Mouse (Mus musculus) lung, adult 2 months (tissue): ENCODE data around the gene Edar. TPM values are rescaled to one million over a fixed set of nuclear protein-coding genes. Genes with fewer than 3 reads are reported as not detected.

ENCODE experiments used
- DNase-seq: peaks from one replicate; pipeline ENCODE4 v3.0.0; 2022
- H3K4me1 ChIP-seq: fragments of 200-500 bp; 2 replicates; pipeline ENCODE4 v1.6.1; 2011; ENCODE audit warnings: low read length; ENCODE audit not compliant: control insufficient read depth, insufficient read depth
- H3K4me3 ChIP-seq: fragments of 200-500 bp; replicated peaks from 2 replicates; pipeline ENCODE3; 2011; ENCODE audit warnings: low read depth, mild to moderate bottlenecking, control low read depth, low read length; ENCODE audit errors: extremely low read depth
- CTCF ChIP-seq: fragments of 200-500 bp; IDR thresholded peaks from 2 replicates; pipeline ENCODE4 v1.5.1; 2011; ENCODE audit warnings: mild to moderate bottlenecking, low read length, control low read depth; ENCODE audit not compliant: insufficient read depth
- POLR2A ChIP-seq: fragments of 200-500 bp; IDR thresholded peaks from 2 replicates; pipeline ENCODE4 v1.6.1; 2011; ENCODE audit warnings: low read depth, mild to moderate bottlenecking, control low read depth, low read length, borderline replicate concordance; ENCODE audit errors: extremely low read depth
- WGBS: fragments of 180-500 bp; shearing (Covaris S2); methylation state at CpG from one replicate; pipeline ENCODE4 v1.1.7; 2018; 5-methylcytosine and 5-hydroxymethylcytosine counted together
- polyA plus RNA-seq: library from polyadenylated mRNA; depleted of rRNA; stranded (reverse); fragments of >200 nt; gene quantifications from 2 replicates; pipeline ENCODE4 v1.2.3, GENCODE M21; 2012

Gene Edar
- polyA plus RNA-seq, 1 experiment: 0.85 TPM

DNA sequence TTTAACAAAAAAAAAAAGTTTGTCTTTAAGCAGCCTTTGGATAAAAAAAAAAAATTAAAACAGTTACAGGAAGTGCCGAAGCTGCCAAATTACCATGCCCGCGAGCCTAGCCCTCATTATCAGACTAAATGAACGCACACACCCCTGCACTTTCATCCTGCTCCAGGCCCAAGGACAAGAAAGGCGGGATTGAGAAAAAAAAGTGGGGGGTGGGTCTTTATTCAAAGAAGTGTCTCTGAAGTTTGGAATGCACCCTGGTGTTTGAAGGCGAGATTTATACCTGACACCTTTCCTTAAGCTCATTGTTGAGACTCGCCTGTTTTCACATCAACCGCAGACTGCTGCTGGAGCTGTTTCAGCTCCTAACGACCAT lies 23.4 kb downstream of the Edar start:
- peaks cover 6% of the 10 kb centered on the region for H3K4me1 ChIP-seq
- no peak for DNase-seq
- TF ChIP-seq POLR2A (no peak), CTCF (no peak)

GRCm38 (mm10) chr10:58651270-58652042 lies 24.0 kb downstream of the Edar start:
- no peak for TF ChIP-seq CTCF
- no peak for TF ChIP-seq POLR2A
- 18% methylated on average over 22 of the region's 22 CpGs for WGBS
- no peak overlapping the region for H3K4me3 ChIP-seq
- H3K4me1 ChIP-seq: peaks cover 6% of the 10 kb centered on the region
- no peak for DNase-seq

More for the DNA sequence above, 23.4 kb downstream of the Edar start:
- WGBS: 7% methylated on average over 9 of the region's 9 CpGs
- H3K4me3 ChIP-seq: no peak overlapping the region

GRCm38 (mm10) chr10:58648787-58649186 lies 26.7 kb downstream of the Edar start:
- H3K4me3 ChIP-seq: no peak overlapping the region
- 83% methylated on average over 5 of the region's 5 CpGs for WGBS
- DNase-seq: no peak
- H3K4me1 ChIP-seq: peaks cover 6% of the 10 kb centered on the region
- no peak for TF ChIP-seq CTCF
- TF ChIP-seq POLR2A: no peak

DNA sequence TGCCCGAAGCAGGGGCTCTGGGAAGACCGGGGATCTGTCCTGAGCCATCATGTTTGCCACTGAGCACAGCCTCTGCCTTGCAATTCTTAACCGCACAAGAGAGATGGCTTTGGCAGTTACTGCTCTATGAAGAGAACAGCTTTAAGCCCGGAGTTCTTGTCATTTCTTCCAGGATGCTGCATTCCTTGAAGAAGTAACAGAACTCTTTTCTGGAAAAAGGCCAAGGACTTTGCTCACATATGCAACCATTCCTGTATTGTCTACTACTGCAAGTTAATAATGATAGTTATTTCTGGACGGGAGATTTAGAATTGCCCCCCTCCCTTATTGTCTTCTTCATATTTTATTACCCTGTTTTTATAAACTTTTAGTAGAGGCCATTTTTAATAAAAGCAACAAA lies 30.8 kb downstream of the Edar start:
- no peak for TF ChIP-seq CTCF
- no peak for TF ChIP-seq POLR2A
- H3K4me1 ChIP-seq: no peaks in the 10 kb centered on the region
- no peak for DNase-seq
- H3K4me3 ChIP-seq: no peak overlapping the region
- 62% methylated on average over 5 of the region's 5 CpGs for WGBS

- no peak for DNase-seq
- WGBS: 45% methylated on average over 7 of the region's 7 CpGs
- TF ChIP-seq CTCF: no peak
- TF ChIP-seq POLR2A: no peak
- H3K4me1 ChIP-seq: no peaks in the 10 kb centered on the region
- no peak overlapping the region for H3K4me3 ChIP-seq
Measured at GRCm38 (mm10) chr10:58644194-58644593, 31.3 kb downstream of the Edar start.

GRCm38 (mm10) chr10:58643001-58643400 lies 32.5 kb downstream of the Edar start:
- H3K4me3 ChIP-seq: no peak overlapping the region
- no peaks in the 10 kb centered on the region for H3K4me1 ChIP-seq
- 72% methylated on average over 9 of the region's 9 CpGs for WGBS
- no peak for TF ChIP-seq POLR2A
- TF ChIP-seq CTCF: no peak
- DNase-seq: no peak

DNA sequence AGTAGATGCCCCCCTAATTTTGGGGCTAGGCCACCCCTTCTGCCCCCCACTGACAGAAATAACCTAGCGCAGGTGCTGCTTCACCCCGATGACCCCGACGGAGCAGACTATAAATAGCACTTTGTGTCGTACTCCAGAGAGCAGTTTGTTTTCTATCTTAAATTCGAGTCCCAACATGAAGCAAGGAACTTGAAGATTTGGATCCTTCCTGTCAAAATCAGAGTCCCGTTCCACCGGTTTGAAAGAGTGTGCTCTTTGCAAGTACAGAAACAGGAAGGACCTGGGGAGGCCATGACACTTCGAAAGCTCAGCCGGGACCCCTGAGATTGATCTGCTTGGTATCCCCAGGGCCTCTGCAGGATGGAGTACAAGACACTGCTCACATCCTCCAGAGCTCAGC lies 33.8 kb downstream of the Edar start:
- TF ChIP-seq CTCF (no peak), POLR2A (no peak)
- no peak overlapping the region for H3K4me3 ChIP-seq
- no peaks in the 10 kb centered on the region for H3K4me1 ChIP-seq
- 56% methylated on average over 10 of the region's 10 CpGs for WGBS
- DNase-seq: no peak

DNA sequence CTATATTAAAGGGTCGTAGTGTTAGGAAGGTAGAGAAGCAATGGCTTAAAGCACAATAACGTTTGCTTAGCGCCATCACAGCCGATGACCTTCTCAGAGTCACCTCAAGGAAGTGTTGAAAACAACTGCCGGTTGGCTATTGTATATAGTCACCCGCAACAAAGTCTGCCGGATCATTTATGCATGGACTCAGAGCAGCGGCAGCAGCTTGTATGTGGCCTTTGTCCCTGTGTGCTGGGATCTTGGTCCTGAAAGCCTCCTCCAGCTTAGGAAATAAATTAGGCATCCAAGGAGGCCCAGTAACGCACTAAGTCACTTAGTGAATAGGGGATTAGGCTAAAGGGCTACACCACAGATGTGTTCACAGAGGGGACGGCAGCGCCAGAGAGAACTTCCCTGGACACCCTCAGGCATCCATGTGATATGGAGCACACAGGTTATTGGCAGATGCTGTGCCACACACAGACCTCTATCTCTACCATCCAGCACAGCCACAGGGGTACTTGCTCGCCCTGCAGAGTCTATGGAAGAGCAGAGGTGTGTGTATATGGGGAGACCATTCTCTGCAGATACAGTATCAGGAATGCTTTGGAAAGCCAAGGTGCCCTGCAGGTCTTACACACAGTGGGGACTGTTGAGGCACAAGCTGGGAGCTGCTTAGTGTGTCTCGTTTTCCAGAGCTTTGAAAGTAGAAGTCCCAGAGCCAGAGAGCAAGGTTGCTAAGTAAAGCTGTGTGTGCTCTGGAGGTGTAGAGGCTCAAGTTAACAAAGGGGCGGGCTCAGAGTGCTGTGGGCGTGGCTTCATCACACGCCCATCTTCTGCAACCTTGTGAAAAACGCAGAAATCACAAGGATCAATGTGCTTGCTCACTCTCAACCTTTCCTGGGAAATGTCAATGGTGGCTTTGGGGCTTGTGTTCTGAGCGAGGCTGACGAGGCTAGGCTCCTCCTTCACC lies 34.7 kb downstream of the Edar start:
- no peaks in the 10 kb centered on the region for H3K4me1 ChIP-seq
- WGBS: 60% methylated on average over 19 of the region's 19 CpGs
- peak; percentile 28 for DNase-seq
- TF ChIP-seq CTCF: no peak
- no peak for TF ChIP-seq POLR2A
- H3K4me3 ChIP-seq: no peak overlapping the region

DNA sequence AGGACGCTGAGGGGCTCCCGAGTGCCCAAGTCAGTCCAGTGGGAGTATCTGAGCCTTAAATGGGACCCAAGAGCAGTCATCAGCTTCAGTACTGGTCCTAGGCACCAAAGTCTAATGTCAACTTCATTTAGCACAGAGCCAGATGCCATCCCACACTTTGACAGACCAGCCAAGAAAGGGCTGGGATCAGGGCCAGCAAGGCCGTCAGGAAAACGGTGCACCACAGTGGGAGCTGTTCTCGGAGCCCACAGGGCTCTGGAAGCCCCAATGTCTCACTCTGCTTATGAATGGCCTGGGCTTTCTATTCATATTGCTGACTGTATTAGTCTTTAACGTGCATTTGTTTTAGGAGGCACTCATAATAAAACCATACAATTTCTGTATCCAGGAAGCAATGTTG lies 36.2 kb downstream of the Edar start:
- 53% methylated on average over 6 of the region's 6 CpGs for WGBS
- DNase-seq: no peak
- TF ChIP-seq CTCF (no peak), POLR2A (no peak)
- Histone ChIP-seq H3K4me3 (no peak overlapping the region), H3K4me1 (no peaks in the 10 kb centered on the region)
